10 mouse cellular contexts compared by ENCODE assay signal in genomic region chr15:92570526-92571243, GRCm38 (mm10).
DNase-seq lines count a peak whose midpoint lies in the region; ATAC-seq lines count a peak whose summit lies in the region.
"Had no signal": no experiment of that assay in that cellular context is flagged by ENCODE, and none has a peak within 500 bp of the region (broad histone marks: within the 10 kb centered on the region; RNA-seq: fewer than 3 reads in every experiment).

No protein-coding gene starts in this region.

- peak; percentile 21 for DNase-seq in right cerebral cortex, adult 18-20 months
- DNase-seq in right cerebral cortex, postnatal 14 days: no peak
- peak; percentile 62 to 64 for DNase-seq in layer of hippocampus, adult 8-10 months (ENCODE audit: low spot score in 2 of 2)
- DNase-seq in telencephalon, adult 2 months (ENCODE audit: low read depth, low spot score): peak; percentile 55
- DNase-seq: cerebellum, adult 18-20 months had no signal

- ATAC-seq in forebrain, embryonic 15.5 days (replicated peaks): peak; percentile 67
- no peak for ATAC-seq in inflammation-experienced regulatory T-cells, adult 6 months
- no peak for ATAC-seq in liver, embryonic 12.5 days
- ATAC-seq: intestine, embryonic 15.5 days had no signal

- H3K27me3 ChIP-seq in forebrain, embryonic 15.5 days: no peaks in the 10 kb centered on the region
- H3K27me3 ChIP-seq in liver, embryonic 12.5 days (replicated peaks): no peaks in the 10 kb centered on the region
- H3K27me3 ChIP-seq: intestine, embryonic 15.5 days; lung, embryonic 15.5 days had no signal

- no peak overlapping the region for H3K4me3 ChIP-seq in forebrain, embryonic 15.5 days
- H3K4me3 ChIP-seq in liver, embryonic 12.5 days: no peak overlapping the region
- H3K4me3 ChIP-seq: intestine, embryonic 15.5 days; lung, embryonic 15.5 days had no signal

- 32% methylated on average over 3 of the region's 3 CpGs for WGBS in forebrain, embryonic 15.5 days
- 67% methylated on average over 3 of the region's 3 CpGs for WGBS in liver, embryonic 12.5 days (ENCODE audit: insufficient replicate concordance)

- peaks cover 13% of the 10 kb centered on the region for H3K4me1 ChIP-seq in forebrain, embryonic 15.5 days
- no peaks in the 10 kb centered on the region for H3K4me1 ChIP-seq in liver, embryonic 12.5 days
- H3K4me1 ChIP-seq: intestine, embryonic 15.5 days; lung, embryonic 15.5 days had no signal

- H3K27ac ChIP-seq in forebrain, embryonic 15.5 days (replicated peaks): peak overlapping the region; percentile 46
- H3K27ac ChIP-seq in liver, embryonic 12.5 days: no peak overlapping the region
- H3K27ac ChIP-seq: intestine, embryonic 15.5 days; lung, embryonic 15.5 days had no signal

- H3K4me2 ChIP-seq in forebrain, embryonic 15.5 days (replicated peaks): no peak overlapping the region
- H3K4me2 ChIP-seq in liver, embryonic 12.5 days: no peak overlapping the region
- H3K4me2 ChIP-seq: intestine, embryonic 15.5 days; lung, embryonic 15.5 days had no signal

- no peaks in the 10 kb centered on the region for H3K9me3 ChIP-seq in forebrain, embryonic 15.5 days
- H3K9me3 ChIP-seq in liver, embryonic 12.5 days (replicated peaks): no peaks in the 10 kb centered on the region
- H3K9me3 ChIP-seq: intestine, embryonic 15.5 days; lung, embryonic 15.5 days had no signal

- no peaks in the 10 kb centered on the region for H3K36me3 ChIP-seq in forebrain, embryonic 15.5 days
- H3K36me3 ChIP-seq in liver, embryonic 12.5 days: no peaks in the 10 kb centered on the region
- H3K36me3 ChIP-seq: intestine, embryonic 15.5 days; lung, embryonic 15.5 days had no signal

- H3K9ac ChIP-seq in forebrain, embryonic 15.5 days (replicated peaks): no peak overlapping the region
- no peak overlapping the region for H3K9ac ChIP-seq in liver, embryonic 12.5 days
- H3K9ac ChIP-seq: intestine, embryonic 15.5 days; lung, embryonic 15.5 days had no signal
